Mouse (Mus musculus): Measurements from ENCODE around the gene Gas2l1.

- TF ChIP-seq CTCF (IDR thresholded peaks at IDR 0.05; ENCODE audit: low read depth), result no peak
- TF ChIP-seq EP300 (IDR thresholded peaks at IDR 0.05; ENCODE audit: low read depth), result no peak
Measured at GRCm38 (mm10) chr11:5103986-5104509, 38.9 kb upstream of the Gas2l1 start.
